Mouse (Mus musculus) myocyte (in vitro differentiated cells): Measurements from ENCODE around the gene Dirc2. TPM values are rescaled to one million over a fixed set of nuclear protein-coding genes. Genes with fewer than 3 reads are reported as not detected.

Experiments used
- H3K27me3 ChIP-seq: one replicate; pipeline ENCODE4 v1.6.1; 2011; ENCODE audit not compliant: control insufficient read depth, insufficient read depth, insufficient read length
- H3K36me3 ChIP-seq: one replicate; pipeline ENCODE4 v1.6.1; 2011; ENCODE audit not compliant: control insufficient read depth, insufficient read depth
- H3K4me2 ChIP-seq: one replicate; pipeline ENCODE4 v1.6.1; 2011; ENCODE audit warnings: low read depth, control low read depth
- H3K4me3 ChIP-seq: one replicate; pipeline ENCODE4 v1.5.1; 2011; ENCODE audit warnings: mild to moderate bottlenecking, control low read depth, moderate library complexity
- H3K79me2 ChIP-seq: one replicate; pipeline ENCODE4 v1.6.1; 2011; ENCODE audit not compliant: control insufficient read depth, insufficient read depth
- H3ac ChIP-seq: one replicate; pipeline ENCODE4 v1.6.1; 2011; ENCODE audit not compliant: control insufficient read depth, insufficient read length
- CEBPB ChIP-seq: IDR thresholded peaks from 2 replicates; pipeline ENCODE4 v1.6.1; 2011; ENCODE audit warnings: mild to moderate bottlenecking, moderate library complexity; ENCODE audit not compliant: poor library complexity, insufficient read depth, severe bottlenecking
- E2F4 ChIP-seq: IDR thresholded peaks from one replicate; pipeline ENCODE4 v1.6.1; 2011; ENCODE audit warnings: mild to moderate bottlenecking, control low read depth, moderate library complexity; ENCODE audit not compliant: insufficient read depth
- MAX ChIP-seq: IDR thresholded peaks from one replicate; pipeline ENCODE4 v1.6.1; 2011; ENCODE audit warnings: low read depth, mild to moderate bottlenecking, control low read depth
- MYOD1 ChIP-seq, 3 experiments: IDR thresholded peaks; one replicate each; pipeline ENCODE4 v1.6.1; 2011; ENCODE audit warnings: control low read depth in 2 of 3, low read depth in 2 of 3, mild to moderate bottlenecking in 2 of 3, moderate library complexity in 1 of 3; ENCODE audit not compliant: insufficient read length in 2 of 3, control insufficient read depth in 1 of 3
- MYOG ChIP-seq, 3 experiments: IDR thresholded peaks; one replicate each; pipeline ENCODE4 v1.6.1; 2011; ENCODE audit warnings: control low read depth in 2 of 3, low read depth in 2 of 3, mild to moderate bottlenecking in 2 of 3; ENCODE audit not compliant: insufficient read length in 2 of 3, control insufficient read depth in 1 of 3, insufficient read depth in 1 of 3
- POLR2A ChIP-seq: IDR thresholded peaks from one replicate; pipeline ENCODE4 v1.6.1; 2011; ENCODE audit warnings: low read depth, mild to moderate bottlenecking, control low read depth, moderate library complexity; ENCODE audit not compliant: insufficient read length
- POLR2AphosphoS2 ChIP-seq: IDR thresholded peaks from one replicate; pipeline ENCODE4 v1.6.1; 2011; ENCODE audit warnings: low read depth, control low read depth; ENCODE audit not compliant: insufficient read length
- REST ChIP-seq: IDR thresholded peaks from one replicate; pipeline ENCODE4 v1.6.1; 2011; ENCODE audit warnings: mild to moderate bottlenecking, control low read depth, moderate library complexity; ENCODE audit not compliant: insufficient read depth, insufficient read length
- SRF ChIP-seq: IDR thresholded peaks from one replicate; pipeline ENCODE4 v1.6.1; 2011; ENCODE audit warnings: low read depth; ENCODE audit not compliant: control insufficient read depth, insufficient read length
- TCF12 ChIP-seq: IDR thresholded peaks from one replicate; pipeline ENCODE4 v1.6.1; 2011; ENCODE audit warnings: mild to moderate bottlenecking, control low read depth; ENCODE audit not compliant: poor library complexity, insufficient read depth, severe bottlenecking
- TCF3 ChIP-seq: IDR thresholded peaks from one replicate; pipeline ENCODE4 v1.6.1; 2011; ENCODE audit warnings: low read depth, control low read depth; ENCODE audit not compliant: insufficient read length
- USF1 ChIP-seq: IDR thresholded peaks from one replicate; pipeline ENCODE4 v1.6.1; 2011; ENCODE audit warnings: low read depth, mild to moderate bottlenecking, control low read depth, moderate library complexity
- polyA plus RNA-seq: library from polyadenylated mRNA; unstranded; fragments of >200 nt; fragmentation: generic; extraction: Trizol; gene quantifications from one replicate; pipeline ENCODE4 v1.2.1, GENCODE M21; 2012; ENCODE audit warnings: missing spikeins

Gene Dirc2
- polyA plus RNA-seq, 1 experiment, result 19.3 TPM

- Histone ChIP-seq H3K4me2 (no peak overlapping the region), H3K36me3 (no peaks in the 10 kb centered on the region), H3K27me3 (no peaks in the 10 kb centered on the region), H3ac (no peak overlapping the region), H3K4me3 (no peak overlapping the region), H3K79me2 (no peaks in the 10 kb centered on the region)
- no peak for TF ChIP-seq MAX
- no peak for TF ChIP-seq REST
- no peak for TF ChIP-seq POLR2AphosphoS2
These were observed 15.2 kb downstream of the Dirc2 start for GRCm38 (mm10) chr16:35753926-35754325.

GRCm38 (mm10) chr16:35751841-35752240 lies 17.3 kb downstream of the Dirc2 start:
- Histone ChIP-seq H3ac (no peak overlapping the region), H3K27me3 (no peaks in the 10 kb centered on the region), H3K4me3 (no peak overlapping the region), H3K4me2 (no peak overlapping the region), H3K36me3 (no peaks in the 10 kb centered on the region), H3K79me2 (no peaks in the 10 kb centered on the region)
- no peak for TF ChIP-seq SRF
- no peak for TF ChIP-seq MAX
- TF ChIP-seq USF1, result no peak
- TF ChIP-seq TCF12, result no peak
- no peak for TF ChIP-seq MYOG (IDR thresholded peaks at IDR 0.05; ENCODE audit: control insufficient read depth in 1 of 3, insufficient read depth in 1 of 3, insufficient read length in 2 of 3, low read depth in 2 of 3)
- TF ChIP-seq E2F4, result no peak
- TF ChIP-seq REST, result no peak
- TF ChIP-seq POLR2A, result no peak
- no peak for TF ChIP-seq TCF3
- no peak for TF ChIP-seq CEBPB
- TF ChIP-seq MYOD1 (IDR thresholded peaks at IDR 0.05; ENCODE audit: control insufficient read depth in 1 of 3, insufficient read length in 2 of 3, low read depth in 2 of 3), result no peak
- no peak for TF ChIP-seq POLR2AphosphoS2

- Histone ChIP-seq H3ac (no peak overlapping the region), H3K36me3 (no peaks in the 10 kb centered on the region), H3K4me2 (no peak overlapping the region), H3K4me3 (no peak overlapping the region), H3K79me2 (no peaks in the 10 kb centered on the region), H3K27me3 (no peaks in the 10 kb centered on the region)
- no peak for TF ChIP-seq MYOD1 (IDR thresholded peaks at IDR 0.05; ENCODE audit: control insufficient read depth in 1 of 3, insufficient read length in 2 of 3, low read depth in 2 of 3)
- TF ChIP-seq SRF, result no peak
- no peak for TF ChIP-seq CEBPB
- no peak for TF ChIP-seq POLR2A
- no peak for TF ChIP-seq MAX
- TF ChIP-seq TCF12, result no peak
- TF ChIP-seq E2F4, result no peak
- TF ChIP-seq MYOG (IDR thresholded peaks at IDR 0.05; ENCODE audit: control insufficient read depth in 1 of 3, insufficient read depth in 1 of 3, insufficient read length in 2 of 3, low read depth in 2 of 3), result no peak
- TF ChIP-seq USF1, result no peak
- TF ChIP-seq POLR2AphosphoS2, result no peak
- no peak for TF ChIP-seq REST
- TF ChIP-seq TCF3, result no peak
These were observed 19.8 kb downstream of the Dirc2 start for GRCm38 (mm10) chr16:35749385-35749784.

- Histone ChIP-seq H3K79me2 (no peaks in the 10 kb centered on the region), H3K4me2 (no peak overlapping the region), H3K27me3 (no peaks in the 10 kb centered on the region), H3K4me3 (no peak overlapping the region), H3K36me3 (no peaks in the 10 kb centered on the region), H3ac (no peak overlapping the region)
- TF ChIP-seq REST (no peak), CEBPB (no peak), USF1 (no peak), E2F4 (no peak), MAX (no peak), POLR2AphosphoS2 (no peak), MYOD1 (IDR thresholded peaks at IDR 0.05; ENCODE audit: control insufficient read depth in 1 of 3, insufficient read length in 2 of 3, low read depth in 2 of 3) (no peak), TCF12 (no peak), TCF3 (no peak), MYOG (IDR thresholded peaks at IDR 0.05; ENCODE audit: control insufficient read depth in 1 of 3, insufficient read depth in 1 of 3, insufficient read length in 2 of 3, low read depth in 2 of 3) (no peak), SRF (no peak), POLR2A (no peak)
These were observed 20.9 kb downstream of the Dirc2 start for GRCm38 (mm10) chr16:35748237-35748603.

- TF ChIP-seq TCF3 (no peak), REST (no peak), MYOG (IDR thresholded peaks at IDR 0.05; ENCODE audit: control insufficient read depth in 1 of 3, insufficient read depth in 1 of 3, insufficient read length in 2 of 3, low read depth in 2 of 3) (peak in 1 of 3 experiments; percentile 38), E2F4 (no peak), MYOD1 (IDR thresholded peaks at IDR 0.05; ENCODE audit: control insufficient read depth in 1 of 3, insufficient read length in 2 of 3, low read depth in 2 of 3) (peak in 1 of 3 experiments; percentile 43)
- peak overlapping the region; percentile 18 for H3K4me2 ChIP-seq
- no peaks in the 10 kb centered on the region for H3K27me3 ChIP-seq
- H3K4me3 ChIP-seq, result no peak overlapping the region
- H3ac ChIP-seq, result no peak overlapping the region
- no peaks in the 10 kb centered on the region for H3K79me2 ChIP-seq
- H3K36me3 ChIP-seq, result no peaks in the 10 kb centered on the region
These were observed 21.5 kb downstream of the Dirc2 start for GRCm38 (mm10) chr16:35747417-35748236.
